Mouse (Mus musculus) embryo, embryonic 11 days (tissue): ENCODE results near the gene Isg15.
A peak's percentile ranks its signal among the peaks of the same experiment; 100 is the strongest.

Experiments
- DNase-seq: peaks from one replicate; pipeline ENCODE4 v3.0.0-alpha.2; 2015

The Isg15 gene

DNA sequence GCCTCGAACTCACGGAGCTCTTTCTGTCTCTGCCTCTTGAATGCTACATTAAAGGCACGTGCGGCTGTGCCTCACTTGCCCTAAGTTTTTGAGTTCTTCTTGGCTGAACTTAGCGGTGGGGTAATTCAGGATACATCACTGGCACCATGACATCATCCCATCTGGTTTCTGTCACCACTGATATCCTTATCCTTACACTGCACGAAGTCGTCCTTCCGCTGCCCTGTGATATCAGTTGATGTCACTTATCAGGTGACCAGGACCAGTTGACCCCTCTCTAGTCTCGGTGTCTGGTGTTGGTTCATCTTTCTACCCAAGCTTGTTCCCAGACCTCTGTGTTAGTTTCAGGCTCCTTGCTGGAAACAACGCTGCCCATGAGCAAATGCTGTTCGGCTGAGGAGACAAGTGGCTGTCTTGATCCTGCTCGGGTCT, 1.9 kb upstream of the Isg15 start:
- DNase-seq = peak; percentile 28

GRCm38 (mm10) chr4:156197829-156198205, 2.8 kb downstream of the Isg15 start:
- peak; percentile 96 for DNase-seq

- no peak for DNase-seq
Measured at GRCm38 (mm10) chr4:156197131-156197828, 3.3 kb downstream of the Isg15 start, which contains the start of gene Agrn. TSS of gene Agrn (minus strand) at chr4:156197488.

GRCm38 (mm10) chr4:156195927-156196870, 4.4 kb downstream of the Isg15 start:
- DNase-seq = peak; percentile 61

- peak; percentile 25 for DNase-seq
Measured at GRCm38 (mm10) chr4:156194346-156194745, 6.3 kb downstream of the Isg15 start.

GRCm38 (mm10) chr4:156193906-156194305, 6.7 kb downstream of the Isg15 start:
- DNase-seq = no peak

GRCm38 (mm10) chr4:156193200-156193590, 7.4 kb downstream of the Isg15 start:
- DNase-seq = peak; percentile 36

GRCm38 (mm10) chr4:156192421-156193199, 8.0 kb downstream of the Isg15 start:
- no peak for DNase-seq

- DNase-seq = peak; percentile 82
Measured at GRCm38 (mm10) chr4:156188811-156189323, 11.8 kb downstream of the Isg15 start.

- DNase-seq = no peak
Measured at GRCm38 (mm10) chr4:156188162-156188810, 12.3 kb downstream of the Isg15 start.

- DNase-seq = peak; percentile 78
Measured at GRCm38 (mm10) chr4:156185950-156186850, 14.4 kb downstream of the Isg15 start.

DNA sequence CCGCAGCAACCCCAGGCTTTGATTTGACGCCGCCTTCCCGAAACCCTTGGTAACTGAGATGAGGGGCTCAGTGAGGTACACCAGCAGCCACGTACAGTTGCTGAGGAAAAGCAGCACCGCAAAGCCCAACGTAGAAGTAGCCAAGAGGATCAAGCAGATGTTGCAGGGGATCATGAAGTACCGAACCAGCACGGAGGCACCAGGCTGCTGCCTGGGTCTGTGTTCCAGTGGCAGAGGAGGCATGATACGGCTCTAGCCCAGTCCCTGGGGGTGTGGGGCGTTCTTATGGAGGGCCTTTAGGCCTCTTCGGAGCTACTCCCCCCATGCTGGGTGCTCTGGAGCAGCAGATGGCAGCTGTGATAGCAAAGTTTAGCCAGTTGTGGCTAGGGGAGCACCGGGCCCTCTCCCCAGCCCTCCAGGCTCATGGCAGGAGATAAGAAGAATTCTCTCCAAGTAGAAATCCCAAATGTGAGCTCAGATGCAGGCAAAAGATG, 15.1 kb downstream of the Isg15 start:
- DNase-seq = no peak

DNA sequence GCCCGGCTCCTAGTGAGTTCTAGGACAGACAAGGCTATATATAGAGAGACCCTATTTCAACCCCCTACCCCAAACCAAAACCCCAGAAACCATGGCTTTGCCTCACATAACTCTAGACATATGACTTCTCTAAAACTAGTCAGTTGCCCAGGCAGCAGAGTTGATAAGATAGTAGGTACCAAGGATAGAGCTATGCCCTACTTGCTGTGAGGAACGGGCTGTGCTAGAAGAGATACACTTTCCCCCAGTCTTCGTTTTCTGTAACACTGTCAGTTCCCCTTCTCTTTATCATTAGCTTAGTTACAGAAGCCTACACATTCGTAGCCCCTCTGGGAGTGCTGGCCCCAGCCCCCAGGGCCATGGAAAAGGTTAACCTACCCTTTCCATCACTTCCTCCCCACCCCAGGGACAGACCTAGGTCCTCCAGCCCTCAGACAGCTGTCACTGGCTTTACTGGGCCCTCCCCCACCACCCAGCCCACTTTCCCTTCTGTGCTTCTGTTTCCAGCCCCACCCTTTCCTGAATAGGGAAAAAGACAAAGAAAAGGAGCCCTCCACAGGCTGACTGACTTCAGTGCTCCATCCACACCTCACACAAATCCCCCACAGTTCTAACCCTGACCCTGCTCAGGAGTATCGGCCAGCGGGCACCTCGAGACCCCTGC, 16.2 kb downstream of the Isg15 start:
- DNase-seq = no peak

- no peak for DNase-seq
Measured at GRCm38 (mm10) chr4:156183747-156184146, 16.9 kb downstream of the Isg15 start.

GRCm38 (mm10) chr4:156177630-156178029, 23.0 kb downstream of the Isg15 start:
- DNase-seq = no peak

GRCm38 (mm10) chr4:156171828-156172227, 28.8 kb downstream of the Isg15 start:
- DNase-seq = no peak

DNA sequence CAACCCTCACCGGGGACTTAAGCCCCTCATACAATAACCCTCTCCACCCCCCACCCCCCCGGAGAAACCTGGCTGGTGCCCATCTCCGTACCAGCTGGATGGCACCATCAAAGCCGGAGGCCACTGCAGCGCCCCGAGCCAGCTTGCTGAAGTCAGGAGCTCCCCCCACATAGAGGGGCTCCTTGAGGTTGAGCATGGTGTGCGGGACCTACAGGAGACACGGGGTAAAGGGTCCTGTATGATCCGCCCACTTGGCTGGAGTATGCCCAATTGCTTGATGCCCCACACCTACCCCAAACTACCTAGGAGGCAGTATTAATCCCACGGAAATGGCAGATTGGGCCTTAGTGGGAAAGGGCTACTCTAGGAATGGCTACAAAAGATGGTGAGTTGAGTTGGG, 31.5 kb downstream of the Isg15 start:
- DNase-seq = no peak

DNA sequence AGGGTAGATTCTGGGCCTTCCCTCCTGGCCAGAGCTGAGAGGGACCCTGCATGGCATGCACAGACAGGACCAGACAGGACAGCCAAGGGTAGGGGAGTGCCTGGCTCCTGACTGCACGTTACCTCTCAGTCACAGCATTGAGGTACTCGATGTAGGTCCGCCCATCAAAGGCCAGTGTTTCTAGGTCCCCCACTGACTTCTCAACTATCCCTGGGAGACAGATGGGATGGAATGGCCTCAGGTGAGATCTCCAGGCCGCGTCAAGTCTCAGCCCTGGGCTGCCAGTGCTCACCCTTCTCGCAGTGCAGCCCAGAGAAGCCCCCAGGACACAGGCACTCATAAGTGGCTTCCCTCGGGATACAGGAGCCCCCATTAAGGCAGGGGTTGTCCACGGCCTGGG, 32.0 kb downstream of the Isg15 start:
- no peak for DNase-seq

DNA sequence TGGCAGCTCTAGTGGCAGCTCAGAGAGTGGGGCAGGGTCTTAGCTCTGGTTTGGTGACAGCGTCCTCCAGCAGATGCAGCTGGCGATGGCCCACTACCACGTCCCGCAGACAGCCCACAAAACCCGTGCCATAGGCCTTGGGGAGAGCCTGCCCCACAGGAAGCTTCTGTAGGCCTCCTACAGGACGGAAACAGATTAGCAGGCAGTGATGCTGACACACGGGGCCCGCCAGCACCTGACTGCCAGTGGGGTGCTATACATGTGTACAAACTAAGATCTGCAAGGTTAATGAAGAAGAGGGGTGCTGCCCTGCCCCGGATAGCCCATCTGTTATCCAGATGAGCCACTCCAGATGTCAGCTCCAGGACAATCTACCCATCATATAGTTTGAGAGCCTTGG, 34.1 kb downstream of the Isg15 start:
- DNase-seq = no peak

GRCm38 (mm10) chr4:156154771-156155170, 45.8 kb downstream of the Isg15 start:
- DNase-seq = no peak
